Mouse (Mus musculus) adrenal gland, adult 2 months (tissue): ENCODE results near the gene Pnpo. TPM values are rescaled to one million over a fixed set of nuclear protein-coding genes. Genes with fewer than 3 reads are reported as not detected.

ENCODE experiments used
- DNase-seq: peaks from one replicate; pipeline ENCODE4 v3.0.0; 2021
- polyA plus RNA-seq: library from polyadenylated mRNA; depleted of rRNA; stranded (reverse); fragments of >200 nt; gene quantifications from 2 replicates; pipeline ENCODE4 v1.2.3, GENCODE M21; 2012; rRNA removed
- total RNA-seq, 2 experiments: library from RNA; stranded (reverse); gene quantifications; 2 replicates each; pipeline ENCODE4 v1.2.3; 2021

Pnpo gene
- total and polyA plus RNA-seq, 3 experiments = 29.3 to 52.9 (median 37.4) TPM

DNA sequence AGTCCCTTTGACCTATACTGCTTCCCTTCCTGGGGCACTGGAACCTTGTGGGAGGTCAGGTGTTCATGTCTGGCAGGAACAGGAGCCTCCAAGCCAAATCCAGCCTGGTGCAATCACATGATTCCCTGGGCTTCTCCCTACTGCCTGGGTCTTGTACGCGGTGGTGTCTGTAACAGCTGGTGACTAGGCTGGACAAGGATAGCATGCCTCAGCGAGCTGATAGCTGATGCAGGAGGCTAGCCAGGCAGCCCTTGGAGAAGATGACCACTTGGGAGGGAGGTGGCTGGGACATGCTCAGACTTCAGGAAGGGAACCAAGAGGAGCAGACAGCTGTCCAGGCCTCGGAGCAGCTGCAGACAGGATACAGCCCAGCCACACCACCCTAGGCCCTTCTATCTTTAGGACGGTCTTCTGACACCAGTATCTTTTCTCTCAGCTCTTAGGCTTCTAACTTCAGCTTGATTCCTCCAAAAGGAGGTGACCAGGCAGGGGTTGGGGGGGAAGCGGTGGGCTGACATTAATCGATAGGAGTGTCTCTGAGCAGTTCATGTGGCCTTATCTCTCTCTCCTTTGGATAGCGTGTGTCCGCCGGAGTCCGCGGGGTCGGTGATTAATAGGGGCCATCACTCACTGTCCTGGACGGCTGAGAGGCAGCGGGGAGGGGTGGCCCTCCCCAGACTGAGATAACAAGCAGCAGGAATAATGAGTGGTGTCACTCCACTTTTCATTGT is 37.2 kb downstream of the Pnpo start:
- DNase-seq = no peak

DNA sequence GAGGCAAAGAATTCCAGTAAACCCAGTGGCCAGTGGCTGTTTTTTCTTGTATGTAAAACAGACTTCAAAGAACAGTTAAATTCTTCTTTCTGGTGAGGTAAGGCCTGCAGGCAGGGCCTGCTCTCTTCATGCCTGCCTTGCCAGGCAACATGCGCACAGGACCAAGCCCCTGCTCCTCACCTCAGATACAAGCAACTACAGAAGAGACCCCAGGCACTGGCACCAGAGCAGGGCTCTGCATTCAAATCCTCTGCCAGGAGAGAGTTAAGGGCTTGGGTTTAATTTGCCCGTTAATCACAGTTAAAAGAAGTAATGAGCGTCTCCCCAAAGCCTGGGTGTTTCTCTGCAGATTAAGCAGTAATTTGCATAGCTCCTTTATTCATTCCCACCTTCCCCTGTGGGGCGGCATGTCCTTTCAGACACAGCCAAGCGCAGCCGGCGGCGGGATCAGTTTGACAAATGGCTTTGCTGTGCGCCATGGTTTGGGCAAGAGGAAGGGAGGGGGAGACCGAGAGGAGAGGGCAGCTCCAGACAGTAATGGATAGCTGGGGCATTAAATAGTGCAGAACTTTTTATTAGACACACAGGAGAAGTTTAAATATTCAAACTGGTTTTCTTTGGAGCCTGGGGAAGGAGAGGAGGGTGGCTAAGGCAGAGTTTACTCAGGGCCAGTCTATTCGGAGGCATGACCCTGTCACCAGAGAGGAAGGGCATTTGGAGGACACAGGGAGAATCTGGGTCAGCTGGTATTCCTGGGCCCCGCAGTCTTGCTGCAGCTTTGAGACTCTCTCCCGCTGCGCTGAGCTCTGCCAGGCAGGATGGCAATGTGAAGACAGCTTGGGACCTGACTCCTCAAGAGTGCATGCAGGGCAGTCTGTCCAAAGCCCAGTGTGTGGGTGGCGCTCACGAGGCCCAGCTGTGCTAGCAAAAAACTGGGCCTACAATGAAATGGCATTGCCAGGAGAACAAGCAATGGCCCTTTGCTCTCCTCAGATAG is 40.8 kb downstream of the Pnpo start:
- peak; percentile 40 for DNase-seq

GRCm38 (mm10) chr11:96901332-96901731 is 42.5 kb downstream of the Pnpo start:
- no peak for DNase-seq

GRCm38 (mm10) chr11:96899449-96900306 is 44.1 kb downstream of the Pnpo start:
- no peak for DNase-seq

DNA sequence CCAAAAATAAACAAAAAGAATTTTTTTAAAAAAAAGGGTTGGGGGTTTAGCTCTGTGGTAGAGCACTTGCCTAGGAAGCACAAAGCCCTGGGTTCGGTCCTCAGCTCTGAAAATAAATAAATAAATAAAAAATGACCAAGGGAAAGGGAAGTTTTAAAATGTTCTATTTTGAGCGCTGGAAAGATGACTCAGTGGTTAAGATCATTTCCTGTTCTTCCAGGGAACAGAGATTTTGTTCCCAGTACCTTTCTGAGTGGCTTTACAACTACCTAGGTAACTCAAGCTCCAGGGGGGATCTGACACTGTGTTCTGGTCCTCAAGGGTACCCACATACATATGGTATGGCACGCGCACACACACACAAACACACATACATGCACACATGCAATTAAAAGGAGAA is 47.9 kb downstream of the Pnpo start:
- no peak for DNase-seq

DNA sequence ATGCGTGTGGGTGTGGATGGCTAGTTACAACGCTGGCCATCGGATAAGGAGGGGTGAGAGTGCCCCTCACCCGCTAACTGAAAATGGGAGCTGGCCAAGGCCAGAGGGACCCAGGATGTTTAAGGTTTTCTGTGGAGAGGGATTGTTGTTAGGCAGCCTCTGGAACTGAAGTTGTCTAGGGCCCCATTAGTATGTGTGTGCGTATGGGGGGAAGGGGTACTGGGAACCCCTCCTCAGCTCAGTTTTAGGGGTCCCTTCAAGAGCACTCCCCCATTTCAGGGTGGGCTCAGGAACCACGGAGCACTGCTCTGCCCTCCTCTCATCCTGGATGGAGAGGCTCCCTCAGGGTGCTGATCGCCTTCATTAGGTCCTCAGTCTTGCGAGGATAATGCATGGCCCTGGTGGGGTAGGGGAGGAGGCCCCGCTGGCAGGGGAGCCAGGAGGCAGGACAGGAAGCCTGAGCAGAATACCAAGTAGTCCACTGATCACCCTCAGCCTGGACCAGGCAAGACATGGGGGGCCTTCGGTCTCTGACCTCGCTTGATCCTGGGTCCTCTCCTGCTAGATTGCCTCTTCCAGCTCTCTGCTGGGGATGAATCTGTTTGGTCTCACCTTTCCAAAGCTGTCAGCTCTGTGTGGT is 50.5 kb downstream of the Pnpo start:
- no peak for DNase-seq

DNA sequence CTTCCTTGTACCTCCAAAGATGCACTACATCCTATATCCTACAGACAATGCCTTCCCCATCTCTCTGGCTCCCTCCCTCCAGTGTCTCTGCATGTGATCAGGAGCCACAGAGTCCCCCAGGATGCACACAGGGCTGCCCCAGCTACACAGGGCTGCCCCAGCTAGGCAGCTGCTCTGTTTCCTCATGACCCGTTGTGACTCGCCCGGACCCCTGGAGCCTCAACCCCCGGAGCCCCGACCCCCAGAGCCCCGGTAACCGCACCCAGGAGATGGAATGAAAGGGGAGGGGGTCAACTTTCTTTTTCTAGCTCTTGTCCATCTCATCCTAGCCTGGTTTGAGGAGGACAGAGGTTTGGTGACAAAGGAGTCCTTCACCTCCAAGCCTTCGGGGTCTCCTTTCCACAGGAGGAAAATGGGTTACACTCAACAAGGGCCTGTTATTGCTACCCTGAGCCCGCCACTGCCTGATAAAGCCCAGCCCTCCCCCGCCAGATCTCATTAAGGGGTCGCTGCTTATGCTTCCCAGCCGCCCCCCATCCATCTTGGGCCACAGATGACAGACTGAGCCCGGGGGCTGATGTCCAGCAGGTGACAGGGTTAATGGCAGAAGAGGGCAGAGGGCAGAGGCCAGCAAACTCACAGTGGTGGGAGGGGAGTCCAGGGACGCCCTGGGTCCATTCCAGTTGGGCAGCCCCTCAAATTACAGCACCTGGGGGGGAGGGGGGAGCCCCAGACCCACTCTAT is 51.8 kb downstream of the Pnpo start:
- DNase-seq = no peak

Other genes with a start within 250 kb of the Pnpo start
- 10 to 100 TPM; 22.7 to 31.2 TPM for gene Snx11, start 166.4 kb downstream of the Pnpo start, total RNA-seq
- gene Snx11, start 166.4 kb downstream of the Pnpo start, polyA plus RNA-seq = 12.4 and 12.6 TPM in 2 replicates
- 10 to 100 TPM; 65.7 to 72.8 TPM for gene Cbx1, start 154.9 kb downstream of the Pnpo start, total RNA-seq
- 40.0 and 58.2 TPM in 2 replicates for gene Cbx1, start 154.9 kb downstream of the Pnpo start, polyA plus RNA-seq
- gene Nfe2l1, start 114.0 kb downstream of the Pnpo start, total RNA-seq = 100 to 1,000 TPM; 497 to 817 TPM
- 504 and 806 TPM in 2 replicates for gene Nfe2l1, start 114.0 kb downstream of the Pnpo start, polyA plus RNA-seq
- gene Copz2, start 94.1 kb downstream of the Pnpo start, total RNA-seq = 10 to 100 TPM; 57.1 to 76.8 TPM
- 90.7 and 107 TPM in 2 replicates for gene Copz2, start 94.1 kb downstream of the Pnpo start, polyA plus RNA-seq
- 10 to 100 TPM; 39.8 to 52.9 TPM for gene Cdk5rap3, start 27.5 kb downstream of the Pnpo start, total RNA-seq
- 32.8 and 35.4 TPM in 2 replicates for gene Cdk5rap3, start 27.5 kb downstream of the Pnpo start, polyA plus RNA-seq
- gene Prr15l, start 15.9 kb downstream of the Pnpo start, total RNA-seq = under 1 TPM; 0.52 to 0.66 TPM
- not detected in 2 replicates for gene Prr15l, start 15.9 kb downstream of the Pnpo start, polyA plus RNA-seq
- gene Sp2, start 39.0 kb upstream of the Pnpo start, total RNA-seq = 10 to 100 TPM; 15.4 to 18.6 TPM
- 15.2 and 19.3 TPM in 2 replicates for gene Sp2, start 39.0 kb upstream of the Pnpo start, polyA plus RNA-seq
- under 1 TPM; 0.09 to 0.24 TPM for gene Sp6, start 69.4 kb upstream of the Pnpo start, total RNA-seq
- gene Sp6, start 69.4 kb upstream of the Pnpo start, polyA plus RNA-seq = 0.10 and 0.31 TPM in 2 replicates
- gene Scrn2, start 86.0 kb upstream of the Pnpo start, total RNA-seq = 10 to 100 TPM; 13.3 to 25.0 TPM
- 27.6 and 28.6 TPM in 2 replicates for gene Scrn2, start 86.0 kb upstream of the Pnpo start, polyA plus RNA-seq
- gene Lrrc46, start 97.4 kb upstream of the Pnpo start, total RNA-seq = 1 to 10 TPM in 1 of 2 experiments, under 1 TPM in 1; 0.98 to 1.1 TPM
- 0.47 and 0.50 TPM in 2 replicates for gene Lrrc46, start 97.4 kb upstream of the Pnpo start, polyA plus RNA-seq
- 100 to 1,000 TPM; 130 to 154 TPM for gene Mrpl10, start 97.6 kb upstream of the Pnpo start, total RNA-seq
- 197 and 276 TPM in 2 replicates for gene Mrpl10, start 97.6 kb upstream of the Pnpo start, polyA plus RNA-seq
- 10 to 100 TPM in 1 of 2 experiments, 1 to 10 TPM in 1; 7.4 to 12.7 TPM for gene Osbpl7, start 106.6 kb upstream of the Pnpo start, total RNA-seq
- gene Osbpl7, start 106.6 kb upstream of the Pnpo start, polyA plus RNA-seq = 14.8 and 16.0 TPM in 2 replicates
- gene Tbx21, start 171.3 kb upstream of the Pnpo start, total RNA-seq = under 1 TPM; 0.26 to 0.31 TPM
- 0.53 and 0.73 TPM in 2 replicates for gene Tbx21, start 171.3 kb upstream of the Pnpo start, polyA plus RNA-seq
- 10 to 100 TPM in 1 of 2 experiments, 1 to 10 TPM in 1; 9.7 to 13.1 TPM for gene Tbkbp1, start 207.5 kb upstream of the Pnpo start, total RNA-seq
- gene Tbkbp1, start 207.5 kb upstream of the Pnpo start, polyA plus RNA-seq = 33.8 and 53.8 TPM in 2 replicates
- 100 to 1,000 TPM in 1 of 2 experiments, 10 to 100 TPM in 1; 98.1 to 113 TPM for gene Kpnb1, start 243.9 kb upstream of the Pnpo start, total RNA-seq
- gene Kpnb1, start 243.9 kb upstream of the Pnpo start, polyA plus RNA-seq = 8.8 and 11.4 TPM in 2 replicates